Comparison of ENCODE assay signal across 13 mouse cellular contexts in the genomic region with DNA sequence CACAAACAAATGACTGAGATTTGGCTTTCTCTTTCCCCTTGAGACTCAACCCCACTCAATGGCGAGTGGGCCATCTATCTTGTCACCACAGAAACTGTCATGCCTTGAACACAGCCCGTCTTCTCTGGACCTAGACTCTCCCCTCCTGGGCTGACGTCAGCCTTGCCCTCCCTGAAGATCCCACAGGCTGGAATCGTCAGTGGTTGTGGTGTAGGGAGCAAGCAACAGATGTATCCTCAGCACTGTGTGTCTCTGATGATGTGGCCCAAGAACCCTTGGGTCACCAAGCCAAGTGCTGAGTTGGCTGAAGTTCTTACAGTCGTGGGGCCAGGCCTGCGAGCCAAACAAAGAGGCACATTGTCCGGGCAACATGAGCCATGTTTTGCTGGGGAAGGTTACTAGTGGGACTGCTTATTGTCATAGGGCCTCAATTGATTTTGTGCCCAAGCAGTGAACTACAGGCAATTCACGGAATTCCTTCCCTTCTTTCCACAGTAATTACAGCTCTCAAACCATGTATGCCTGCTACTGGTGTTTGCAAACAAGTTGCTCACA. TPM values are rescaled to one million over a fixed set of nuclear protein-coding genes. Genes with fewer than 3 reads are reported as not detected.
DNase-seq lines count a peak whose midpoint lies in the region; ATAC-seq and TF ChIP-seq lines count a peak whose summit lies in the region.
"Had no signal": no experiment of that assay in that cellular context is flagged by ENCODE, and none has a peak within 500 bp of the region (broad histone marks: within the 10 kb centered on the region; RNA-seq: fewer than 3 reads in every experiment).

No protein-coding gene starts in this region.

- H3K79me2 ChIP-seq in heart, adult 2 months (replicated peaks; ENCODE audit: control insufficient read depth, insufficient read depth, low read length), result no peaks in the 10 kb centered on the region

- TF ChIP-seq EP300 in heart, adult 2 months (IDR thresholded peaks at IDR 0.05; ENCODE audit: insufficient read depth, low read depth, low read length), result no peak

- no peak overlapping the region for H3K4me3 ChIP-seq in intestine, embryonic 15.5 days (replicated peaks)
- no peak overlapping the region for H3K4me3 ChIP-seq in intestine, postnatal 0 days (ENCODE audit: low read depth, low read length)
- H3K4me3 ChIP-seq in heart, adult 2 months, result no peak overlapping the region
- H3K4me3 ChIP-seq in thymus, adult 2 months (ENCODE audit: control insufficient read depth, insufficient read depth, low read length), result no peak overlapping the region

- WGBS in intestine, embryonic 15.5 days, result 65% methylated on average over 8 of the region's 8 CpGs
- 77% methylated on average over 8 of the region's 8 CpGs for WGBS in intestine, postnatal 0 days
- 68% methylated on average over 8 of the region's 8 CpGs for WGBS in heart, adult 2 months
- whole genome bisulfite sequencing in thymus, adult 2 months, result 90% methylated on average over 8 of the region's 8 CpGs

- H3K36me3 ChIP-seq in intestine, embryonic 15.5 days, result no peaks in the 10 kb centered on the region
- H3K36me3 ChIP-seq in intestine, postnatal 0 days (ENCODE audit: control insufficient read depth, insufficient read depth), result no peaks in the 10 kb centered on the region
- H3K36me3 ChIP-seq in heart, adult 2 months (ENCODE audit: control insufficient read depth, insufficient read depth, low read length), result no peaks in the 10 kb centered on the region
- H3K36me3 ChIP-seq in thymus, adult 2 months (ENCODE audit: control insufficient read depth, insufficient read depth, low read length), result no peaks in the 10 kb centered on the region

- H3K4me2 ChIP-seq in intestine, embryonic 15.5 days (replicated peaks), result no peak overlapping the region
- no peak overlapping the region for H3K4me2 ChIP-seq in intestine, postnatal 0 days (replicated peaks; ENCODE audit: low read depth)

- H3K9ac ChIP-seq in intestine, embryonic 15.5 days, result no peak overlapping the region
- no peak overlapping the region for H3K9ac ChIP-seq in intestine, postnatal 0 days (ENCODE audit: low read depth, low read length)
- no peak overlapping the region for H3K9ac ChIP-seq in heart, adult 2 months (ENCODE audit: low read depth, low read length)
- H3K9ac ChIP-seq: liver, embryonic 14.5 days had no signal

- intact Hi-C loops in heart, adult 2 months (cut with DNase I), result no loop called here

- no peak for TF ChIP-seq POLR2A in heart, adult 2 months (IDR thresholded peaks at IDR 0.05; ENCODE audit: insufficient read depth, low read depth, low read length)
- TF ChIP-seq POLR2A in thymus, adult 2 months (IDR thresholded peaks at IDR 0.05; ENCODE audit: control insufficient read depth, extremely low read depth, insufficient read depth, low read length, poor library complexity), result no peak

- no peak overlapping the region for H3K27ac ChIP-seq in intestine, embryonic 15.5 days
- H3K27ac ChIP-seq in intestine, postnatal 0 days (ENCODE audit: low read depth, low read length), result no peak overlapping the region
- no peak overlapping the region for H3K27ac ChIP-seq in heart, adult 2 months
- H3K27ac ChIP-seq in thymus, adult 2 months (ENCODE audit: control insufficient read depth, insufficient read depth, low read length), result no peak overlapping the region
- H3K27ac ChIP-seq: liver, embryonic 14.5 days had no signal

- peaks cover 6% of the 10 kb centered on the region for H3K4me1 ChIP-seq in intestine, embryonic 15.5 days (replicated peaks)
- no peaks in the 10 kb centered on the region for H3K4me1 ChIP-seq in intestine, postnatal 0 days (replicated peaks; ENCODE audit: control insufficient read depth, insufficient read depth, low read length)
- H3K4me1 ChIP-seq in heart, adult 2 months (ENCODE audit: control insufficient read depth, insufficient read depth, low read length), result no peaks in the 10 kb centered on the region
- no peaks in the 10 kb centered on the region for H3K4me1 ChIP-seq in thymus, adult 2 months (replicated peaks; ENCODE audit: control insufficient read depth, insufficient read depth, low read length)

- ATAC-seq in intestine, embryonic 15.5 days, result peak; percentile 8; the same call in 1 of the 2 replicates
- no peak for ATAC-seq in intestine, postnatal 0 days
- ATAC-seq: inflammation-experienced regulatory T-cells, adult 6 months had no signal

- no peak for TF ChIP-seq CTCF in intestine, postnatal 0 days (IDR thresholded peaks at IDR 0.05; ENCODE audit: low read depth)
- no peak for TF ChIP-seq CTCF in heart, adult 2 months (IDR thresholded peaks at IDR 0.05)
- TF ChIP-seq CTCF in thymus, adult 2 months (IDR thresholded peaks at IDR 0.05; ENCODE audit: borderline replicate concordance, control insufficient read depth, extremely low read depth, insufficient read depth, low read length, poor library complexity), result no peak

- H3K9me3 ChIP-seq in intestine, embryonic 15.5 days, result no peaks in the 10 kb centered on the region
- H3K9me3 ChIP-seq in intestine, postnatal 0 days (ENCODE audit: control insufficient read depth), result no peaks in the 10 kb centered on the region

- no peaks in the 10 kb centered on the region for H3K27me3 ChIP-seq in intestine, embryonic 15.5 days (replicated peaks)
- H3K27me3 ChIP-seq in intestine, postnatal 0 days (replicated peaks; ENCODE audit: control insufficient read depth, insufficient read depth, low read length), result no peaks in the 10 kb centered on the region
- no peaks in the 10 kb centered on the region for H3K27me3 ChIP-seq in heart, adult 2 months (ENCODE audit: control insufficient read depth, insufficient read depth, low read length)
- no peaks in the 10 kb centered on the region for H3K27me3 ChIP-seq in thymus, adult 2 months (ENCODE audit: control insufficient read depth, insufficient read depth, low read length)

- peak; percentile 9 for DNase-seq in right cerebral cortex, adult 18-20 months
- no peak for DNase-seq in right cerebral cortex, postnatal 4 days
- peak; percentile 29 to 44 for DNase-seq in heart, adult 2 months
- no peak for DNase-seq in kidney, adult 11 months
- no peak for DNase-seq in thymus, adult 2 months
- DNase-seq: cerebellum, adult 11-12 months; kidney, postnatal 25 days; thymus, postnatal 4 days had no signal

RNA-seq across cellular contexts. Expression of a gene that starts 41.5 kb away (rescaled TPM):
- polyA plus RNA-seq in intestine, embryonic 15.5 days (2015; fragmentation: Nextera tagmentation; extraction: Ambion mirVana), result 6.3 and 6.5 TPM in 2 replicates
- 7.5 and 8.4 TPM in 2 replicates for polyA plus RNA-seq in intestine, postnatal 0 days (2015; fragmentation: Nextera tagmentation; extraction: Ambion mirVana)
- total RNA-seq in heart, adult 2 months (2021), result 1 to 10 TPM; 1.0 to 1.6 TPM
- polyA plus RNA-seq in heart, adult 2 months (2012; rRNA removed), result 0.80 and 1.0 TPM in 2 replicates
- polyA plus RNA-seq in thymus, adult 2 months (2012; rRNA removed), result 0.84 and 2.1 TPM in 2 replicates
- total RNA-seq: CH12.LX had no signal

Comparison
In these comparisons a context has a peak if more than half of its experiments do, and no peak if none do; other contexts are left out.
1. DNase-seq: peak in right cerebral cortex, adult 18-20 months (single experiment) and heart, adult 2 months (2 of 2); none in right cerebral cortex, postnatal 4 days (single experiment), kidney, adult 11 months (single experiment) and thymus, adult 2 months (single experiment).